Mouse (Mus musculus): ENCODE measurements around the gene Syt1.

DNA sequence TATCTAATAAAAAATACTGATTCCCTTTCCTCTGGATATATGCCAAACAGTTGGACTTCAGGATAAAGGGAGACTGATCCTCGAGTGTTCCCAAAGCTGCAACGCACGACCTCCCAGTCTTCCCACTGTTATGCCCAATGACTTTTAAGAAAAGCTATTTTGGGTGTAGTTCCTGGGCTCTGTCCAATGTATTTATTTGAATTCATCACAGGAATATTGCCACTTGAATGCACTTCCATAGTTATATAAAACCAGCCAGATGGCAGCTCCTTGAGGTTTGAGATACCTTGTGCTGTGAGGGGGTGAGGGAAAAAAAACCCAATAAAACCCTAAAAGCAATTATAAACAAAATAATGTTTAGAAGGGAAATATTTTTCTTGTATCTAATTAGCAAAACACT is 285.9 kb downstream of the Syt1 start:
- TF ChIP-seq CTCF (IDR thresholded peaks at IDR 0.05; ENCODE audit: extremely low read depth, insufficient read length, insufficient replicate concordance, low read depth, low read length) (no peak), POLR2A (IDR thresholded peaks at IDR 0.05; ENCODE audit: low read depth, low read length) (no peak)
